Mouse (Mus musculus): ENCODE measurements around the gene Rere.
A peak's percentile ranks its signal among the peaks of the same experiment; 100 is the strongest.

The Rere gene

DNA sequence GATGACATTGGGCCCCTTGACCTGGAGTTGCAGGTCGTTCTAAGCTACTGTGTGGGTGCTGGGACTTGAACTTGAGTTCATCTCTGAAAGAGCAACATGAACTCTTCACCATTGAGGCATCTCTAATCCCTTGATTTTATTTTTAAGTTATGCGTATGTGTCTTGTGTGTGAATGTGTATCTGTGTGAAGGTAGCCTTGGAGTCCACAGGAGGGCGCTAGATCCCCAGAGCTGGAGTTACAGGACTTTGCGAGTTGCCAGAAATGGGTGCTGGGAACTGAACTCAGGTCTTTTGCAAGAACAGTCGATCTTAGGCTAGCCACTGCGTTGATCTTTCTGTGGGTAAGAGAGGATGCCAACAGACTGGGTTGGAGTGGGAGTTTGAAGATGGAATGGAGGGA is 375.1 kb downstream of the Rere start:
- peak; percentile 54 for DNase-seq (ENCODE audit: low read depth, low spot score)

DNA sequence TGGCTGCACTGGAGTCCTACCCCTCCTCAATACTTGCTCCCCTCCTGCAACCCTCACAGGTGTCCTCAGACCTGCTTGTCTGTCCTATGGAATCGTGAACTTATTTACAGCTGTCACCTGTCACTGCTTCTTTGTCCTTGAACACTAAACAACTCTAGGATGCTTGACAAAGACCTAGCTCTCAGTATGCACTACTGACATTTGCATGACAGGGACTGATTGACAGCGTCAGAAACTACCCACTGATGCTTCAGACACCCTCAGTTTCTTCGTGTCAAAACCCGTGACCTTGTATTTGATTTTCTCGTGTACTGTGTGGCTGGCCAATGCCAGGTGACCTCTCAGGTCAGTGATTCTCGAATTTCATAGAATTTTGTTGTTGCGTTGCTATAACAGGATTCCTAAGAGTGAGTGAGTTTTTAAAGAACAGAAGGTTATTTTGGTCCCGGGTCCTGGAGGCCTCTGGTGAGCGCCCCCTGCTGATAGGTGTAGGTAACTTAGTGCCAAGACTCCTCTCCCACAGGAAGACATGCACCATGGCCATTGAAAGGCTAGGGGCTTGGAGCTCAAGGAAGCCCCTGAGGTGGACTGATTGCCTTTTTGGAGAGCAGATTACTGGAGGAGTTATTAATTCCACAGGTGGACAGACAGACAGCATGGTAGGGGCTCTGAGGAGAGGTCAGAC is 378.6 kb downstream of the Rere start:
- DNase-seq (ENCODE audit: low read depth, low spot score), result no peak

- DNase-seq (ENCODE audit: low read depth, low spot score), result no peak
Measured at GRCm38 (mm10) chr4:150661886-150662285, 380.4 kb downstream of the Rere start.

GRCm38 (mm10) chr4:150663192-150663591 is 381.7 kb downstream of the Rere start:
- DNase-seq (ENCODE audit: low read depth, low spot score), result peak; percentile 60

- DNase-seq (ENCODE audit: low read depth, low spot score), result peak; percentile 50
Measured at GRCm38 (mm10) chr4:150664726-150665125, 383.3 kb downstream of the Rere start.

- no peak for DNase-seq (ENCODE audit: low read depth, low spot score)
Measured at GRCm38 (mm10) chr4:150665806-150666205, 384.4 kb downstream of the Rere start.

Data from mesoderm, embryonic 11.5 days (tissue).